Mouse (Mus musculus) granulocyte monocyte progenitor cell, adult 5-6 weeks (primary cell): Measurements from ENCODE around the gene Ect2. TPM values are rescaled to one million over a fixed set of nuclear protein-coding genes. Genes with fewer than 3 reads are reported as not detected.

Experiments
- ATAC-seq: replicated peaks from 2 replicates; pipeline ENCODE4 v1.8.0; 2016; ENCODE audit warnings: mild to moderate bottlenecking, moderate TSS enrichment, inconsistent platforms; ENCODE audit not compliant: poor library complexity, severe bottlenecking
- total RNA-seq, 2 experiments: library from RNA; stranded (forward) in 1 of 2; stranded (reverse) in 1 of 2; fragments of 200-712, 200-1000 nt in 1 of 2; fragments of >200 nt in 1 of 2; fragmentation: Nextera tagmentation in 1 of 2; gene quantifications; 2 replicates each; pipeline ENCODE4 v1.2.3; 2014 to 2017

Gene Ect2
- total RNA-seq, 2 experiments from 2014 or later: 61.2 to 82.9 TPM

GRCm38 (mm10) chr3:27081229-27082060 is 72.2 kb downstream of the Ect2 start:
- ATAC-seq: peak; percentile 95

DNA sequence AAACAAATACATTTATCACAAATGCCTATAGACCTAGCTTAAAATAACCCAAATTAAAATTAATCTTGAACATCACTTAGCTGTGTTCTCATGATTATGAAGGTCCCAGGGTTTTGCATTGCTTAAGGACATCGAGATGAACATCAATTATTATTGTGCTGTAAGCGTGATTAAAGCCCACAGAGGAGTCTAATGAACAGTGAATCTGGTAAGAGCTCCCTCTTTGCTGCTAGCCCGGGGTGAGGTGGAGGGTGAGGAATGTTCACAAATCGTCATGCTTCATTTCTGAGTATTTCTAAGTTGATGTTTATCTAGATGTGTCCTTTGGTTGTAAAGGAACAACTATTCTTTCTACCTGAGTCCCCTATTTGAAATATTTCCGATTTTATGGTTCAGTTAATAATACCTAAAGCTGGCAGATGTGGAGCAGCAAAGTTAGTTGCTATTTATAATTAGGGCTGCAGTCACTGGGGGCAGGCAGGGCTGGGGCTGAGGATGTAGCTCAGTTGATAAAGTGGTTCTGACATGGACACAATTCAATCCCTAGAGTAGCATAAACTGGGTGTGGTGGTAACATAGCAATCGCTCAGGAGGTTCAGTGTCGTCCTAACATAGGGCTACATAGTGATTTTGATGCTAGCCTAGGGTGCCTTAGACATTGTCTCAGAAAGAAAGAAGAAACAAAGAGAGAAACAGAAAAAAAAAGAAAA is 73.5 kb downstream of the Ect2 start:
- no peak for ATAC-seq

DNA sequence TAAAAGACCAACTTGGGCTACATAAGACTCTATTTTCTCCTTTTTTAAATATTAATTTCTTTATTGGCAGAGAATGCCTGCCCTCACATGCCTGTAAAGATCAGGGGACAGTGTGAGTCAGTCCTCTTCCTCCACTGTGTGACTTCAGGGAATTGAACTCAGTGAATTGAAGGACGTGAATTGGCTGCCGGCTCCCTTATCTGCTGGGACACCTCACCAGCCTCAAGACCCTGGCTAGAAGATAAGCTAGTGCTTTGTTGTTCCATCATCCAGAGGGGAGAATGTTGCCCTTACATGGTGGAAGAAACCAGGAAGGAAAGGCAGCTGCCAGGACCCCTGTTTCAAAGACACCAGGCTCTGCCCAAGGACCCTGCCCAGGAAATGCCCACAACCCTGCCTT is 79.8 kb downstream of the Ect2 start:
- no peak for ATAC-seq

GRCm38 (mm10) chr3:27071706-27072105 is 82.0 kb downstream of the Ect2 start:
- no peak for ATAC-seq

DNA sequence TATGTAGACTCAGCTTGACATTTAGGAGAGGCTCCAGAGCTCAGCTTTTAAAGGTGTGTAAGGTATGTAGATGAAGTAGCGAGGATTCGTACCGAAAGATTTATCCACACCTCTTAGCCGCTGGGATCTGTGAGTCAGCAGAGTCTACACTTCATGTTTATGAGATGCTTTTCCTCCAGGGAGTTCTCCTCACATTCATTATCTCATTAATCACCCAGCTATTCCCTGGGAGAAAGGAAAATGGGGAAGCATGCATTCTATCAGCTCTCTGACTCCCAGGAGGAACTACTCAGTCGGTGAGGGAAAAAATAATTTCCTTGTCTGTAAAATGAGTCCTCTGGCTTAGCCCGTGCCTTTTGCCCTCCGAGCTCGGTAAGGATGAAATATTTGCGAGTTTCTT is 83.3 kb downstream of the Ect2 start:
- ATAC-seq: no peak

GRCm38 (mm10) chr3:27067206-27067605 is 86.5 kb downstream of the Ect2 start:
- ATAC-seq: no peak; the same call in 1 of the 2 replicates

- no peak for ATAC-seq
These were observed 88.8 kb downstream of the Ect2 start for GRCm38 (mm10) chr3:27064886-27065285.

- no peak for ATAC-seq
These were observed 90.0 kb downstream of the Ect2 start for GRCm38 (mm10) chr3:27063399-27064260.

GRCm38 (mm10) chr3:27060441-27060840 is 93.2 kb downstream of the Ect2 start:
- no peak for ATAC-seq

DNA sequence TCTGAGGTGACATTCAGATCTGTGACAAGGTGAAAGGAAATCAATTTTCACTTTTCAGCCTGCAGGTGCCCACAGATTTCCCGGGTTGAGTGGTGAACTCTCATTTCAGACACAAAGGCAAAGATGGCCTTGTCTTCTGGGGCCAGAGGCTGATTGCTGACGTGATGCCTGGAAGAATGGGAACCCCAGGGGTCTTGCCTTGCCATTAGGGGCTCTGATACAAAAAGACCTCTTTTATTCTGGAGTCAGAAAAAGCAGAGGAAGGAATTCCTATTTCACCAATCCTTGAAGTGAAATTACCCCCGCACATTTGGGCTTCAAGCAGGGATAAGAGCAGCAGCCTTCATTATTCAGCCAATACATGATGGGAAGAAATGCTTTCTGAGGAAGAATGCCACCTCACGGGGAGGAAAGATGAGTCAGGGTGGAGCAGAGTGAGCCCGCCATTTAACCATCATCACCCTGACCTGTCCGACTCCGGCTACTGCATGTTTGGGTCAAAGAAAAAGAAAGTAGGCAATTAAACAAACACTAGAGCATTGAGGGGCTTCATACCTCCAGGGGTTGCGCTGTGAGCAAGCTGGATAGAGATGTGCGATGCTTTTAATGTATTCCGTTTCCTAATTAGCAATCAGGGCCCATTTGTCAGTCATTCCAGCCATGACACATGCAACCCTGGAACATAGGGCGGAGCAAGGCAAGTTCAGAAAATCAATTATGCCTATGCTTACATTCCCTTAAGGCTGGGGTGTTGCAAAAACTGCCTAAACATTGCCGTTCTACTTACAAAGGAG is 94.0 kb downstream of the Ect2 start:
- no peak for ATAC-seq

DNA sequence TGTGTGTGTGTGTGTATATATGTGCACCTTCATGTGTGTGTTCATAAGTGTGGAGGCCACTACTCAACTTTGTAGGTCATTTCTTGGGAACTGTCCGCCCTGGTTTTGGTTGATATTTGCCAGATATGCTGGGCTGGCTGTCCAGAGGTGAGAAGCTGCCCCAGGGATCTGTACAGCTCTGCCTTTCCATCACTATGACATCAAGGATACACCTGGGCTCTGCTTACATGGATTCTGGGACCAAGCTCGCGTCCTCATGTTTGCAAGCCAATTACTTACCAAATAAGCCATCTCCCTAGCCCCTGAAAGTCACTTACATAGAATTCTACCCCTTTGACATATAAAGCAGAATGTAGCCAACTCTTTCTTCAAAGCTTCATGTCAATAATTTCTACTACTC is 98.2 kb downstream of the Ect2 start:
- no peak for ATAC-seq

GRCm38 (mm10) chr3:27054766-27055165 is 98.9 kb downstream of the Ect2 start:
- ATAC-seq: no peak

Other genes starting within 250 kb of the Ect2 start
- 9.9 and 14.0 TPM in 2 replicates for gene Nceh1, start 29.1 kb upstream of the Ect2 start, total RNA-seq (2014; fragmentation: Nextera tagmentation)
- gene Nceh1, start 29.1 kb upstream of the Ect2 start, total RNA-seq (2017): 16.8 and 17.7 TPM in 2 replicates
- gene Tnfsf10, start 163.2 kb upstream of the Ect2 start, total RNA-seq (2014; fragmentation: Nextera tagmentation): 5.0 and 6.3 TPM in 2 replicates
- gene Tnfsf10, start 163.2 kb upstream of the Ect2 start, total RNA-seq (2017): 4.3 and 8.8 TPM in 2 replicates
- not detected in 2 replicates for gene Ghsr, start 217.5 kb upstream of the Ect2 start, total RNA-seq (2014; fragmentation: Nextera tagmentation)
- gene Ghsr, start 217.5 kb upstream of the Ect2 start, total RNA-seq (2017): not detected in 2 replicates